Mouse (Mus musculus) skeletal muscle tissue, adult 2 months (tissue): ENCODE results near the gene Kcnj6.

Source experiments
- DNase-seq: peaks from one replicate; pipeline ENCODE4 v3.0.0-alpha.2; 2012; ENCODE audit warnings: low read depth, low spot score

Kcnj6 gene

DNA sequence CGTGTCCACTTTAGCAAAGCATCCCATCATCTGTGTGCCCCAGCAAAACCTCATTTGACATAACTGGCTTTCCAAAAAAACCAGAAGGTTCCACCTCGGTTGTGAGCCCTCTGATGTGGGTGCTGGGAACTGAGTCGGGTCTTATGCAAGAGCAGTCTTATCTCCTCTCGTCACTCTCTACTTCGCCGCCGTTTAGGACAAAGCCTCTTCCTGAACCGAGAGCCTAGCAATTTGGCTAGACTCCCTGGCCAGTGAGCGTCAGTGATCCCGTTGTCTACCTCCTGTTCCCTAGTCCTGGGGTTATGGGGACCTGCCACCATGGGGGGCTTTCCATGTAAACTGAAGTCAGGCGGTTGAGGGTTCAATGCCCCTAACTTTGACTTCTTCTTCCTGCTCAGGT, 280.4 kb downstream of the Kcnj6 start:
- DNase-seq = no peak

DNA sequence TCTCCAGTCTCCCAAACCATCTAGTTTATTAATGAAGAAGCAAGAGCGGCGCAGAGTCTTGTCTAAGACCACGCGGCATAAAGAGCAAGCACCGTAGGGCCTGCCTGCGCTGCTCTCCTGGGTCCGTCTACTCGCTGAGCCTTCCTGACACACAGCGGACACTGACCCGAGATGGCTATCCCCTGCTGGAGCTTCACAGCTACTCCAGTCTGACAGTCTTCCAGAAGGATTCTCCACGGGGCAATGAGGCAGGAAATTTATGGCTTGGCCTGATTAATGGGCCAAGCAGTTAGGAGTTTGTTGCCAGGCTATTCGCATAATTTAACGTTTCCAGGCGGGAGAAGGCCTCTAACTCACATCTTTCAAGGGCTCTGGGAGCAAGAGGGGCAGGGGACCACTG, 283.0 kb downstream of the Kcnj6 start:
- DNase-seq = peak; percentile 18

DNA sequence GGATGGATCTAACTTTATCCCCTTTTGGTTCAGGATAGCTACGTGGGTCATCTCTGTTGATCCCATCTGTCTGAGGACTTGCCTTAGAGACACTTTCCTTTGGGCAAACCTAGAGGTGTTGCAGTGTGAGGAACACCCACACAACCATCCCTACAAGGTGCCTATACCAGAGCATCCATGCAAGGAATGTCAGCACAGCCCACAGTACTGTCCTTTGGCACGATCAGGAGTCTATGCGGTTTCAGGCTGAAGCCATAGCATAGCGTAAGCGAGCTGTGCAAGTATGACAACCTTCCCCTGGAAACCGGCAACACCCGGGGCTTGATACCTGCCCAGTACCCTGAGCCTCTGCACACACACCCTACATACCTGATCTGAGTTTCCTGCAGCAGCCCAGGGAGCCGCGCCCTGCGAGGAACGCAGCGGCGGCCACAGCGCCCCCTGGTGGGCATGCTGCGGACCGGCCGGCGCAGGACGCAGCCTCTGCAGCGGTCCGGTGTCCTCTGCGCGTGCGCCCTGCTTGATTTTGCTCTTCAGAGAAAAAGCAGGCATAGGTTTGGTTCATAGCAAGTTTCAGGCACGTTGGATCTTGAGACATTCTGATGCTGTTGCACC, 283.9 kb downstream of the Kcnj6 start:
- DNase-seq = peak; percentile 62

DNA sequence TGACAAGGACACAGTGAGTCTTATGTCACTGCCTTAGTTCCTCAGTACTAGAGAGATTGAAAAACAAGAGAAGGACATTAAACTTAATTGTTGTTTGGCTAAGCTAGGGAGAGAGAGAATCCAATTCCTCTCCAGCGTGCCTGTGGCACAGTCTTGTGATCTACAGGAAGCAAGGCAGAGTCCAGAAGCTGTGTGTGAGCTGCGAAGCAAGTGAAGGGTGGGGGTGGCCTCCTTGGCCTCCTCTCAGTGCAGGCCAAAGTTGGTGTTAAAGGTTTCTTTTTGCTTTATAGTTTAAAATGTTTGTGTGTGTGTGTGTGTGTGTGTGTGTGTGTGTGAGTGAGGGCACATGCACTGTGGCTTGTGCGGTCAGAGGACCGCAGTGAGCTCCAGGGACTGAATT, 295.5 kb downstream of the Kcnj6 start:
- no peak for DNase-seq

DNA sequence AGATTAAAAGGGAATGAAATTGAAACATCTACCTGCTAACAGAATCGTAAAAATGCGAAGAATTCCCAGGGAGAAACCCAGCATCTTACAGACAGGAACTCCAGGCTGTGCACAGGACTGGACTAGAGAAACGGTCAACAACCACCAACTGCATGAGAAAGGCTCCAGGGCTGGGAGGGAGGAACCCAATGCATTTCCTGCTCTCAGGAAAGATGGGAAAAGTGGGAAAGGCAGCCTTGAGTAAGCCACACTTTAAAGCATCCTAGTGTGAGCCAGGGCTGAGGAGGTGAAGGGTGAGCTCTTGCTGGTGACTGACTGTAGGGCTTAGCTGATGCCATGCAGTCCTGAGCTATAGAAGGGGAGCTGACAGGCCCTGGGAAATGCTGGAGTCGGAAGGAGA, 296.4 kb downstream of the Kcnj6 start:
- no peak for DNase-seq
